Mouse (Mus musculus): ENCODE data around the gene Pcsk2. TPM values are rescaled to one million over a fixed set of nuclear protein-coding genes. Genes with fewer than 3 reads are reported as not detected.

Pcsk2 gene
- polyA plus RNA-seq, 1 experiment from 2014 or later = 1.5 TPM

- H3K27ac ChIP-seq = no peak overlapping the region
- H3K4me1 ChIP-seq (replicated peaks) = no peaks in the 10 kb centered on the region
- no peaks in the 10 kb centered on the region for H3K27me3 ChIP-seq (replicated peaks)
- H3K4me3 ChIP-seq (replicated peaks) = no peak overlapping the region
- no peaks in the 10 kb centered on the region for H3K9me3 ChIP-seq
- WGBS = 86% methylated on average over 2 of the region's 2 CpGs
- ATAC-seq = no peak
- H3K36me3 ChIP-seq = no peaks in the 10 kb centered on the region
- no peak overlapping the region for H3K4me2 ChIP-seq (replicated peaks)
- no peak overlapping the region for H3K9ac ChIP-seq
Measured at GRCm38 (mm10) chr2:143590398-143590797, 44.4 kb downstream of the Pcsk2 start.

- Histone ChIP-seq H3K27me3 (replicated peaks) (no peaks in the 10 kb centered on the region), H3K36me3 (no peaks in the 10 kb centered on the region), H3K9me3 (no peaks in the 10 kb centered on the region), H3K9ac (no peak overlapping the region), H3K4me2 (replicated peaks) (no peak overlapping the region), H3K4me1 (replicated peaks) (no peaks in the 10 kb centered on the region), H3K4me3 (replicated peaks) (no peak overlapping the region), H3K27ac (no peak overlapping the region)
- ATAC-seq = no peak
- WGBS = 72% methylated on average over 3 of the region's 3 CpGs
Measured at GRCm38 (mm10) chr2:143603071-143603470, 57.1 kb downstream of the Pcsk2 start.

- WGBS = 46% methylated on average over 2 of the region's 2 CpGs
- Histone ChIP-seq H3K9ac (no peak overlapping the region), H3K27me3 (replicated peaks) (no peaks in the 10 kb centered on the region), H3K9me3 (no peaks in the 10 kb centered on the region), H3K4me3 (replicated peaks) (no peak overlapping the region), H3K27ac (no peak overlapping the region), H3K36me3 (no peaks in the 10 kb centered on the region), H3K4me1 (replicated peaks) (no peaks in the 10 kb centered on the region), H3K4me2 (replicated peaks) (no peak overlapping the region)
- no peak for ATAC-seq
Measured at GRCm38 (mm10) chr2:143603871-143604512, 58.0 kb downstream of the Pcsk2 start.

GRCm38 (mm10) chr2:143610355-143611331 lies 64.7 kb downstream of the Pcsk2 start:
- 66% methylated on average over 9 of the region's 9 CpGs for whole genome bisulfite sequencing
- H3K36me3 ChIP-seq = no peaks in the 10 kb centered on the region
- ATAC-seq = no peak
- H3K4me1 ChIP-seq (replicated peaks) = no peaks in the 10 kb centered on the region
- no peaks in the 10 kb centered on the region for H3K27me3 ChIP-seq (replicated peaks)
- H3K9me3 ChIP-seq = no peaks in the 10 kb centered on the region
- no peak overlapping the region for H3K4me2 ChIP-seq (replicated peaks)
- no peak overlapping the region for H3K4me3 ChIP-seq (replicated peaks)
- no peak overlapping the region for H3K9ac ChIP-seq
- no peak overlapping the region for H3K27ac ChIP-seq

GRCm38 (mm10) chr2:143613466-143613865 lies 67.5 kb downstream of the Pcsk2 start:
- H3K9ac ChIP-seq = no peak overlapping the region
- H3K4me1 ChIP-seq (replicated peaks) = no peaks in the 10 kb centered on the region
- 71% methylated on average over 3 of the region's 3 CpGs for WGBS

GRCm38 (mm10) chr2:143614775-143615174 lies 68.8 kb downstream of the Pcsk2 start:
- H3K9me3 ChIP-seq = no peaks in the 10 kb centered on the region
- 77% methylated on average over 5 of the region's 5 CpGs for WGBS
- no peaks in the 10 kb centered on the region for H3K27me3 ChIP-seq (replicated peaks)
- H3K27ac ChIP-seq = no peak overlapping the region
- H3K36me3 ChIP-seq = no peaks in the 10 kb centered on the region
- H3K9ac ChIP-seq = no peak overlapping the region
- no peak overlapping the region for H3K4me2 ChIP-seq (replicated peaks)
- no peak overlapping the region for H3K4me3 ChIP-seq (replicated peaks)
- no peak for ATAC-seq
- H3K4me1 ChIP-seq (replicated peaks) = no peaks in the 10 kb centered on the region

More at GRCm38 (mm10) chr2:143613466-143613865, 67.5 kb downstream of the Pcsk2 start:
- no peaks in the 10 kb centered on the region for H3K27me3 ChIP-seq (replicated peaks)
- H3K4me3 ChIP-seq (replicated peaks) = no peak overlapping the region
- no peak overlapping the region for H3K4me2 ChIP-seq (replicated peaks)
- no peak for ATAC-seq
- no peaks in the 10 kb centered on the region for H3K36me3 ChIP-seq
- no peak overlapping the region for H3K27ac ChIP-seq
- H3K9me3 ChIP-seq = no peaks in the 10 kb centered on the region

- H3K27me3 ChIP-seq (replicated peaks) = no peaks in the 10 kb centered on the region
- no peak overlapping the region for H3K4me3 ChIP-seq (replicated peaks)
- WGBS = 42% methylated on average over 3 of the region's 3 CpGs
Measured at GRCm38 (mm10) chr2:143620916-143621315, 75.0 kb downstream of the Pcsk2 start.

GRCm38 (mm10) chr2:143623916-143624315 lies 78.0 kb downstream of the Pcsk2 start:
- H3K9me3 ChIP-seq = no peaks in the 10 kb centered on the region
- H3K4me1 ChIP-seq (replicated peaks) = no peaks in the 10 kb centered on the region
- H3K4me3 ChIP-seq (replicated peaks) = no peak overlapping the region
- H3K36me3 ChIP-seq = no peaks in the 10 kb centered on the region
- WGBS = 61% methylated on average over 3 of the region's 3 CpGs
- H3K9ac ChIP-seq = no peak overlapping the region
- no peaks in the 10 kb centered on the region for H3K27me3 ChIP-seq (replicated peaks)
- ATAC-seq = no peak
- H3K27ac ChIP-seq = no peak overlapping the region
- no peak overlapping the region for H3K4me2 ChIP-seq (replicated peaks)

More at GRCm38 (mm10) chr2:143620916-143621315, 75.0 kb downstream of the Pcsk2 start:
- Histone ChIP-seq H3K4me1 (replicated peaks) (no peaks in the 10 kb centered on the region), H3K4me2 (replicated peaks) (no peak overlapping the region), H3K9me3 (no peaks in the 10 kb centered on the region), H3K9ac (no peak overlapping the region), H3K36me3 (no peaks in the 10 kb centered on the region), H3K27ac (no peak overlapping the region)
- ATAC-seq = no peak

GRCm38 (mm10) chr2:143643305-143643704 lies 97.3 kb downstream of the Pcsk2 start:
- no peaks in the 10 kb centered on the region for H3K27me3 ChIP-seq (replicated peaks)
- H3K27ac ChIP-seq = no peak overlapping the region
- no peaks in the 10 kb centered on the region for H3K4me1 ChIP-seq (replicated peaks)
- H3K9ac ChIP-seq = no peak overlapping the region
- H3K4me3 ChIP-seq (replicated peaks) = no peak overlapping the region
- H3K4me2 ChIP-seq (replicated peaks) = no peak overlapping the region
- H3K36me3 ChIP-seq = no peaks in the 10 kb centered on the region
- no peaks in the 10 kb centered on the region for H3K9me3 ChIP-seq
- 81% methylated on average over 1 of the region's 1 CpGs for WGBS
- no peak for ATAC-seq

- Histone ChIP-seq H3K9me3 (no peaks in the 10 kb centered on the region), H3K27ac (no peak overlapping the region), H3K4me3 (replicated peaks) (no peak overlapping the region), H3K36me3 (no peaks in the 10 kb centered on the region), H3K9ac (no peak overlapping the region), H3K4me2 (replicated peaks) (no peak overlapping the region), H3K27me3 (replicated peaks) (no peaks in the 10 kb centered on the region), H3K4me1 (replicated peaks) (no peaks in the 10 kb centered on the region)
- no peak for ATAC-seq
- WGBS = 81% methylated on average over 4 of the region's 4 CpGs
Measured at GRCm38 (mm10) chr2:143644374-143644773, 98.4 kb downstream of the Pcsk2 start.

- no peak overlapping the region for H3K4me2 ChIP-seq (replicated peaks)
- no peaks in the 10 kb centered on the region for H3K27me3 ChIP-seq (replicated peaks)
- ATAC-seq = no peak
- H3K27ac ChIP-seq = no peak overlapping the region
- H3K9ac ChIP-seq = no peak overlapping the region
- no peaks in the 10 kb centered on the region for H3K4me1 ChIP-seq (replicated peaks)
- WGBS = 83% methylated on average over 5 of the region's 5 CpGs
- no peak overlapping the region for H3K4me3 ChIP-seq (replicated peaks)
- no peaks in the 10 kb centered on the region for H3K36me3 ChIP-seq
- no peaks in the 10 kb centered on the region for H3K9me3 ChIP-seq
Measured at GRCm38 (mm10) chr2:143646001-143646400, 100.0 kb downstream of the Pcsk2 start.

- no peak overlapping the region for H3K4me2 ChIP-seq (replicated peaks)
- ATAC-seq = no peak
- WGBS = 65% methylated on average over 4 of the region's 4 CpGs
Measured at GRCm38 (mm10) chr2:143654621-143655020, 108.7 kb downstream of the Pcsk2 start.

More at GRCm38 (mm10) chr2:143654621-143655020, 108.7 kb downstream of the Pcsk2 start:
- Histone ChIP-seq H3K27ac (no peak overlapping the region), H3K9ac (no peak overlapping the region), H3K27me3 (replicated peaks) (no peaks in the 10 kb centered on the region), H3K36me3 (no peaks in the 10 kb centered on the region), H3K4me1 (replicated peaks) (no peaks in the 10 kb centered on the region), H3K4me3 (replicated peaks) (no peak overlapping the region), H3K9me3 (no peaks in the 10 kb centered on the region)
